Mouse (Mus musculus): ENCODE results near the gene Gm42906.

Gm42906 gene

GRCm38 (mm10) chr5:151393821-151394662 lies 33.9 kb downstream of the Gm42906 start:
- no peak for DNase-seq (ENCODE audit: low spot score in 2 of 2)

GRCm38 (mm10) chr5:151389827-151390226 lies 38.1 kb downstream of the Gm42906 start:
- no peak for DNase-seq (ENCODE audit: low spot score in 2 of 2)

- no peak for DNase-seq (ENCODE audit: low spot score in 2 of 2)
Measured at GRCm38 (mm10) chr5:151379896-151380295, 48.1 kb downstream of the Gm42906 start.

GRCm38 (mm10) chr5:151379210-151379609 lies 48.8 kb downstream of the Gm42906 start:
- no peak for DNase-seq (ENCODE audit: low spot score in 2 of 2)

GRCm38 (mm10) chr5:151376931-151377330 lies 51.0 kb downstream of the Gm42906 start:
- DNase-seq (ENCODE audit: low spot score in 2 of 2): no peak

- DNase-seq (ENCODE audit: low spot score in 2 of 2): no peak
Measured at GRCm38 (mm10) chr5:151374825-151375224, 53.1 kb downstream of the Gm42906 start.

GRCm38 (mm10) chr5:151371130-151371529 lies 56.8 kb downstream of the Gm42906 start:
- DNase-seq (ENCODE audit: low spot score in 2 of 2): no peak

- DNase-seq (ENCODE audit: low spot score in 2 of 2): no peak
Measured at GRCm38 (mm10) chr5:151369306-151369721, 58.6 kb downstream of the Gm42906 start.

GRCm38 (mm10) chr5:151368395-151369190 lies 59.4 kb downstream of the Gm42906 start:
- peak; percentile 96 to 98 for DNase-seq (ENCODE audit: low spot score in 2 of 2)

- no peak for DNase-seq (ENCODE audit: low spot score in 2 of 2)
Measured at GRCm38 (mm10) chr5:151367881-151368394, 60.0 kb downstream of the Gm42906 start.

GRCm38 (mm10) chr5:151367317-151367716 lies 60.6 kb downstream of the Gm42906 start:
- DNase-seq (ENCODE audit: low spot score in 2 of 2): no peak

- DNase-seq (ENCODE audit: low spot score in 2 of 2): no peak
Measured at GRCm38 (mm10) chr5:151363343-151364000, 64.5 kb downstream of the Gm42906 start.

- no peak for DNase-seq (ENCODE audit: low spot score in 2 of 2)
Measured at GRCm38 (mm10) chr5:151349616-151350015, 78.3 kb downstream of the Gm42906 start.

- DNase-seq (ENCODE audit: low spot score in 2 of 2): no peak
Measured at GRCm38 (mm10) chr5:151348418-151348817, 79.5 kb downstream of the Gm42906 start.

GRCm38 (mm10) chr5:151346626-151347025 lies 81.3 kb downstream of the Gm42906 start:
- no peak for DNase-seq (ENCODE audit: low spot score in 2 of 2)

- no peak for DNase-seq (ENCODE audit: low spot score in 2 of 2)
Measured at GRCm38 (mm10) chr5:151344737-151345136, 83.2 kb downstream of the Gm42906 start.

- DNase-seq (ENCODE audit: low spot score in 2 of 2): no peak
Measured at GRCm38 (mm10) chr5:151333686-151334085, 94.3 kb downstream of the Gm42906 start.

GRCm38 (mm10) chr5:151333191-151333594 lies 94.8 kb downstream of the Gm42906 start:
- no peak for DNase-seq (ENCODE audit: low spot score in 2 of 2)

GRCm38 (mm10) chr5:151315804-151316597 lies 112.0 kb downstream of the Gm42906 start:
- DNase-seq (ENCODE audit: low spot score in 2 of 2): no peak

GRCm38 (mm10) chr5:151300286-151300685 lies 127.7 kb downstream of the Gm42906 start:
- DNase-seq (ENCODE audit: low spot score in 2 of 2): no peak

- DNase-seq (ENCODE audit: low spot score in 2 of 2): no peak
Measured at GRCm38 (mm10) chr5:151299576-151299975, 128.4 kb downstream of the Gm42906 start.

All from spleen, postnatal 14 days (tissue).